Mouse (Mus musculus) liver, embryonic 14.5 days (tissue): ENCODE results near the gene Tnrc18. TPM values are rescaled to one million over a fixed set of nuclear protein-coding genes. Genes with fewer than 3 reads are reported as not detected.

ENCODE experiments used
- ATAC-seq: fragments of 200-750 bp; cut with Nextera tagmentation; 2 replicates; pipeline ENCODE4 v1.8.0; 2017; ENCODE audit warnings: moderate number of reproducible peaks, mild to moderate bottlenecking, moderate library complexity; ENCODE audit not compliant: insufficient read depth
- DNase-seq, 3 experiments: peaks; one replicate each; pipeline ENCODE4 v3.0.0-alpha.2; 2012 to 2013; ENCODE audit warnings: low read depth in 3 of 3, low spot score in 3 of 3
- H3K27ac ChIP-seq: fragments of 300-500 bp; sonication (generic); 2 replicates; pipeline ENCODE4 v1.5.1; 2014; ENCODE audit warnings: moderate library complexity, mild to moderate bottlenecking, control low read depth, inconsistent platforms
- H3K27me3 ChIP-seq: fragments of 300-500 bp; sonication (generic); 2 replicates; pipeline ENCODE4 v1.6.1; 2014; ENCODE audit warnings: mild to moderate bottlenecking, low read length, moderate library complexity; ENCODE audit not compliant: control insufficient read depth, insufficient read depth
- H3K36me3 ChIP-seq: fragments of 300-500 bp; sonication (generic); replicated peaks from 2 replicates; pipeline ENCODE4 v1.6.1; 2014; ENCODE audit warnings: low read depth; ENCODE audit not compliant: control insufficient read depth, insufficient read depth
- H3K4me1 ChIP-seq, 2 experiments: fragments of 200-500 bp in 1 of 2; fragments of 300-500 bp in 1 of 2; sonication (generic) in 1 of 2; replicated peaks; 2 replicates each; pipeline ENCODE4 v1.6.1; 2012 to 2014; ENCODE audit warnings: antibody characterized with exemption in 1 of 2, inconsistent platforms in 1 of 2, low read length in 1 of 2; ENCODE audit not compliant: control insufficient read depth in 2 of 2, insufficient read depth in 2 of 2
- H3K4me2 ChIP-seq: fragments of 300-500 bp; sonication (generic); 2 replicates; pipeline ENCODE4 v1.6.1; 2014; ENCODE audit warnings: low read depth, mild to moderate bottlenecking, control low read depth, moderate library complexity
- H3K4me3 ChIP-seq, 2 experiments: fragments of 200-500 bp in 1 of 2; fragments of 300-500 bp in 1 of 2; sonication (generic) in 1 of 2; 2 replicates each; pipeline ENCODE4 v1.5.1; 2012 to 2014; ENCODE audit warnings: low read depth in 2 of 2, low read length in 2 of 2, mild to moderate bottlenecking in 2 of 2, control low read depth in 1 of 2, inconsistent platforms in 1 of 2, moderate library complexity in 1 of 2; ENCODE audit not compliant: insufficient read depth in 1 of 2
- H3K9ac ChIP-seq: fragments of 300-500 bp; sonication (generic); replicated peaks from 2 replicates; pipeline ENCODE4 v1.6.1; 2014; ENCODE audit warnings: mild to moderate bottlenecking, control low read depth, moderate library complexity
- H3K9me3 ChIP-seq: fragments of 300-500 bp; sonication (generic); 2 replicates; pipeline ENCODE4 v1.6.1; 2016; ENCODE audit warnings: low read length, mixed read lengths; ENCODE audit not compliant: control insufficient read depth
- CTCF ChIP-seq: IDR thresholded peaks from 2 replicates; pipeline ENCODE4 v1.5.1; 2016; ENCODE audit warnings: antibody characterized with exemption, low read depth, control low read depth
- EP300 ChIP-seq: IDR thresholded peaks from 2 replicates; pipeline ENCODE4 v1.6.1; 2016; ENCODE audit warnings: antibody characterized with exemption, low read depth
- WGBS: fragments of 180-500 bp; shearing (Covaris S2); extraction: QIAGEN DNeasy Blood & Tissue Kit; methylation state at CpG from one replicate; pipeline ENCODE4 v1.1.7; 2014; ENCODE audit not compliant: insufficient replicate concordance; 5-methylcytosine and 5-hydroxymethylcytosine counted together
- polyA plus RNA-seq, 2 experiments: library from polyadenylated mRNA; depleted of rRNA in 1 of 2; stranded (reverse) in 1 of 2; unstranded in 1 of 2; fragments of >200 nt; fragmentation: Nextera tagmentation in 1 of 2; extraction: Ambion mirVana in 1 of 2; gene quantifications; 2 replicates each; pipeline versions ENCODE4 v1.2.1 to v1.2.3; 2012 to 2014

Tnrc18 gene
- polyA plus RNA-seq, 2 experiments, result 2.3 to 2.9 TPM

- no peak for ATAC-seq
- Histone ChIP-seq H3K27me3 (peaks cover 17% of the 10 kb centered on the region), H3K9me3 (no peaks in the 10 kb centered on the region), H3K9ac (no peak overlapping the region), H3K4me3 (no peak overlapping the region), H3K27ac (no peak overlapping the region), H3K36me3 (no peaks in the 10 kb centered on the region), H3K4me1 (no peaks in the 10 kb centered on the region), H3K4me2 (no peak overlapping the region)
- no peak for DNase-seq
- no peak for TF ChIP-seq CTCF
- TF ChIP-seq EP300, result no peak
- WGBS, result 64% methylated on average over 6 of the region's 6 CpGs
Observed at GRCm38 (mm10) chr5:142696865-142697264, 120.6 kb downstream of the Tnrc18 start.

GRCm38 (mm10) chr5:142696258-142696657 is 121.2 kb downstream of the Tnrc18 start:
- WGBS, result 25% methylated on average over 6 of the region's 6 CpGs
- no peaks in the 10 kb centered on the region for H3K9me3 ChIP-seq
- ATAC-seq (no peak), DNase-seq (no peak)
- no peak overlapping the region for H3K9ac ChIP-seq
- H3K27me3 ChIP-seq, result peaks cover 11% of the 10 kb centered on the region
- H3K4me1 ChIP-seq, result no peaks in the 10 kb centered on the region
- no peak overlapping the region for H3K4me2 ChIP-seq
- no peaks in the 10 kb centered on the region for H3K36me3 ChIP-seq
- no peak overlapping the region for H3K4me3 ChIP-seq
- TF ChIP-seq EP300, result no peak
- no peak for TF ChIP-seq CTCF
- H3K27ac ChIP-seq, result no peak overlapping the region

GRCm38 (mm10) chr5:142694627-142695340 is 122.7 kb downstream of the Tnrc18 start:
- no peak overlapping the region for H3K4me3 ChIP-seq
- H3K4me2 ChIP-seq, result no peak overlapping the region
- WGBS, result 11% methylated on average over 12 of the region's 12 CpGs
- no peak overlapping the region for H3K27ac ChIP-seq
- no peak for ATAC-seq
- no peaks in the 10 kb centered on the region for H3K27me3 ChIP-seq
- H3K4me1 ChIP-seq, result no peaks in the 10 kb centered on the region
- no peak overlapping the region for H3K9ac ChIP-seq
- TF ChIP-seq EP300 (no peak), CTCF (no peak)
- DNase-seq, result peak in 1 of 3 experiments; percentile 22
- no peaks in the 10 kb centered on the region for H3K9me3 ChIP-seq
- no peaks in the 10 kb centered on the region for H3K36me3 ChIP-seq

- no peak for ATAC-seq
- no peaks in the 10 kb centered on the region for H3K27me3 ChIP-seq
- H3K9ac ChIP-seq, result no peak overlapping the region
- TF ChIP-seq CTCF (no peak), EP300 (no peak)
- no peaks in the 10 kb centered on the region for H3K9me3 ChIP-seq
- no peak overlapping the region for H3K27ac ChIP-seq
- no peaks in the 10 kb centered on the region for H3K36me3 ChIP-seq
- no peak for DNase-seq
- H3K4me2 ChIP-seq, result no peak overlapping the region
- WGBS, result 43% methylated on average over 8 of the region's 8 CpGs
- H3K4me3 ChIP-seq, result no peak overlapping the region
- no peaks in the 10 kb centered on the region for H3K4me1 ChIP-seq
Observed at GRCm38 (mm10) chr5:142693738-142694430, 123.6 kb downstream of the Tnrc18 start.

GRCm38 (mm10) chr5:142692971-142693737 is 124.3 kb downstream of the Tnrc18 start:
- DNase-seq (no peak), ATAC-seq (no peak)
- no peaks in the 10 kb centered on the region for H3K4me1 ChIP-seq
- no peak overlapping the region for H3K4me2 ChIP-seq
- no peaks in the 10 kb centered on the region for H3K36me3 ChIP-seq
- no peak overlapping the region for H3K4me3 ChIP-seq
- H3K27me3 ChIP-seq, result no peaks in the 10 kb centered on the region
- no peak overlapping the region for H3K27ac ChIP-seq
- H3K9ac ChIP-seq, result no peak overlapping the region
- 70% methylated on average over 12 of the region's 12 CpGs for WGBS
- TF ChIP-seq EP300, result no peak
- no peak for TF ChIP-seq CTCF
- no peaks in the 10 kb centered on the region for H3K9me3 ChIP-seq
